Mouse (Mus musculus): ENCODE measurements around the gene Sstr1. TPM values are rescaled to one million over a fixed set of nuclear protein-coding genes. Genes with fewer than 3 reads are reported as not detected.

Gene Sstr1
- polyA plus RNA-seq, 1 experiment from 2014 or later = not detected

DNA sequence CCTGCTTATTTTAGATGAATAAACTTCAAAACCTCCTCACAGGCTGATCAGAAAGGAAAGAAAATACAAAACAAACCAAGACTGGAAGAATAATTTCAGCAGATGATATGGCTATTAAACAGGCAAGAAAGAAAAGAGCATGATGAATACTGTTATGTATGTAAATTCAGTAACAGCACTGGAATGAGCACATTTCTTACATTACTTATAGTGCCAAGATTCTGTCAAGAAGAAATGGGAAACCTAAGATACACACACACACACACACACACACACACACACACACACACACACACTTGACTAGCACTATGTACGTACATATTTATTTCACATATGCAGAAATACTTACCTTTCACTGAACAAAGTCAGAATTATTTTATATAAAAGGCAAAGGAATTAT is 40.3 kb downstream of the Sstr1 start:
- no peak for TF ChIP-seq EP300 (IDR thresholded peaks at IDR 0.05; ENCODE audit: low read depth)
- TF ChIP-seq CTCF (IDR thresholded peaks at IDR 0.05; ENCODE audit: low read depth) = no peak
- no peak overlapping the region for H3K27ac ChIP-seq (ENCODE audit: low read depth)
- DNase-seq (no peak), ATAC-seq (no peak)
- no peaks in the 10 kb centered on the region for H3K27me3 ChIP-seq (ENCODE audit: insufficient read depth, low read length)
- 76% methylated on average over 1 of the region's 1 CpGs for WGBS (ENCODE audit: insufficient replicate concordance)
- H3K9me3 ChIP-seq (ENCODE audit: low read length) = no peaks in the 10 kb centered on the region
- no peak overlapping the region for H3K4me3 ChIP-seq (ENCODE audit: low read depth, low read length)
- no peaks in the 10 kb centered on the region for H3K4me1 ChIP-seq (ENCODE audit: insufficient read depth)
- no peaks in the 10 kb centered on the region for H3K36me3 ChIP-seq (replicated peaks; ENCODE audit: insufficient read depth, low read length)
- no peak overlapping the region for H3K9ac ChIP-seq (replicated peaks)
- no peak overlapping the region for H3K4me2 ChIP-seq (ENCODE audit: low read depth, low read length)

Other genes starting within 250 kb of the Sstr1 start
- 9.9 and 10.3 TPM in 2 replicates for gene Clec14a, start 57.5 kb downstream of the Sstr1 start, polyA plus RNA-seq (2015; fragmentation: Nextera tagmentation; extraction: Ambion mirVana)

All from liver, postnatal 0 days (tissue).